Mouse (Mus musculus) ES-E14 (cell line): ENCODE measurements at regions not wholly inside any gene's neighbourhood (a gene's known extent, or its start where the extent isn't known, plus 50 kb on each side); places are given as distances from the start of the nearest gene placed in this dataset.

Source experiments
- ZC3H11A ChIP-seq: IDR thresholded peaks from 2 replicates; pipeline ENCODE4 v1.6.1; 2012; ENCODE audit warnings: low read depth, mild to moderate bottlenecking, inconsistent platforms, low read length, borderline replicate concordance
- ZNF384 ChIP-seq: IDR thresholded peaks from 2 replicates; pipeline ENCODE4 v1.6.1; 2012; ENCODE audit warnings: low read depth, low read length, inconsistent platforms

GRCm38 (mm10) chr1:66115330-66115729 lies 59.7 kb upstream of the Map2 start:
- no peak for TF ChIP-seq ZC3H11A
- no peak for TF ChIP-seq ZNF384
